ENCODE assay signal across 8 mouse cellular contexts in genomic region chr14:26376652-26377051, GRCm38 (mm10).
DNase-seq lines count a peak whose midpoint lies in the region; ATAC-seq and TF ChIP-seq lines count a peak whose summit lies in the region.

No protein-coding gene starts in this region.

- no peak overlapping the region for H3K4me3 ChIP-seq in intestine, postnatal 0 days (ENCODE audit: low read depth, low read length)
- H3K4me3 ChIP-seq in intestine, embryonic 16.5 days (ENCODE audit: low read length), result no peak overlapping the region
- no peak overlapping the region for H3K4me3 ChIP-seq in limb, embryonic 14.5 days (replicated peaks; ENCODE audit: low read length)

- no peak overlapping the region for H3K4me2 ChIP-seq in intestine, postnatal 0 days (replicated peaks; ENCODE audit: low read depth)
- no peak overlapping the region for H3K4me2 ChIP-seq in intestine, embryonic 16.5 days (ENCODE audit: low read depth, low read length)
- H3K4me2 ChIP-seq in limb, embryonic 14.5 days (replicated peaks; ENCODE audit: low read depth, low read length, severe bottlenecking), result no peak overlapping the region

- peak; percentile 94 for TF ChIP-seq CTCF in intestine, postnatal 0 days (IDR thresholded peaks at IDR 0.05; ENCODE audit: low read depth)

- H3K9me3 ChIP-seq in intestine, postnatal 0 days (ENCODE audit: control insufficient read depth), result no peaks in the 10 kb centered on the region
- H3K9me3 ChIP-seq in intestine, embryonic 16.5 days (ENCODE audit: control insufficient read depth, low read length), result no peaks in the 10 kb centered on the region
- no peaks in the 10 kb centered on the region for H3K9me3 ChIP-seq in limb, embryonic 14.5 days (ENCODE audit: control insufficient read depth, low read length)

- no peak overlapping the region for H3K9ac ChIP-seq in intestine, postnatal 0 days (ENCODE audit: low read depth, low read length)
- no peak overlapping the region for H3K9ac ChIP-seq in intestine, embryonic 16.5 days (ENCODE audit: low read depth, low read length)
- H3K9ac ChIP-seq in limb, embryonic 14.5 days (ENCODE audit: low read depth, low read length, severe bottlenecking), result no peak overlapping the region

- 6% methylated on average over 2 of the region's 2 CpGs for WGBS in intestine, postnatal 0 days
- 1% methylated on average over 2 of the region's 2 CpGs for WGBS in intestine, embryonic 16.5 days
- 5% methylated on average over 2 of the region's 2 CpGs for WGBS in limb, embryonic 14.5 days

- no peaks in the 10 kb centered on the region for H3K4me1 ChIP-seq in intestine, postnatal 0 days (replicated peaks; ENCODE audit: control insufficient read depth, insufficient read depth, low read length)
- H3K4me1 ChIP-seq in intestine, embryonic 16.5 days (ENCODE audit: control insufficient read depth, insufficient read depth, low read length), result no peaks in the 10 kb centered on the region
- H3K4me1 ChIP-seq in limb, embryonic 14.5 days (ENCODE audit: control insufficient read depth, insufficient read depth, low read length), result no peaks in the 10 kb centered on the region

- H3K36me3 ChIP-seq in intestine, postnatal 0 days (ENCODE audit: control insufficient read depth, insufficient read depth), result no peaks in the 10 kb centered on the region
- no peaks in the 10 kb centered on the region for H3K36me3 ChIP-seq in intestine, embryonic 16.5 days (ENCODE audit: control insufficient read depth, insufficient read depth, low read length)
- H3K36me3 ChIP-seq in limb, embryonic 14.5 days (ENCODE audit: control insufficient read depth, insufficient read depth, low read length), result no peaks in the 10 kb centered on the region

- no peak overlapping the region for H3K27ac ChIP-seq in intestine, postnatal 0 days (ENCODE audit: low read depth, low read length)
- H3K27ac ChIP-seq in intestine, embryonic 16.5 days (ENCODE audit: low read length), result no peak overlapping the region
- no peak overlapping the region for H3K27ac ChIP-seq in limb, embryonic 14.5 days (replicated peaks; ENCODE audit: low read depth, low read length)

- peak; percentile 81 for DNase-seq in ZHBTc4 (ENCODE audit: low read depth, low spot score)
- DNase-seq in embryo, embryonic 10.5 days (ENCODE audit: low spot score), result peak; percentile 89
- peak; percentile 56 for DNase-seq in hindlimb bud, embryonic 11.5 days (ENCODE audit: extremely low spot score, low read depth, low spot score)
- DNase-seq in limb, embryonic 14.5 days (ENCODE audit: low spot score), result peak; percentile 58
- DNase-seq in retina, embryonic 14.5 days (ENCODE audit: low spot score), result peak; percentile 87
- peak; percentile 84 for DNase-seq in thymus, postnatal 4 days

- no peaks in the 10 kb centered on the region for H3K27me3 ChIP-seq in intestine, postnatal 0 days (replicated peaks; ENCODE audit: control insufficient read depth, insufficient read depth, low read length)
- no peaks in the 10 kb centered on the region for H3K27me3 ChIP-seq in intestine, embryonic 16.5 days (replicated peaks; ENCODE audit: control insufficient read depth, insufficient read depth, low read length)
- H3K27me3 ChIP-seq in limb, embryonic 14.5 days (ENCODE audit: control insufficient read depth, insufficient read depth, low read length), result no peaks in the 10 kb centered on the region

- ATAC-seq in intestine, postnatal 0 days, result no peak
- no peak for ATAC-seq in intestine, embryonic 16.5 days
- no peak for ATAC-seq in limb, embryonic 14.5 days (ENCODE audit: low FRiP score, low read depth)

- no peak for TF ChIP-seq POLR2A in limb, embryonic 14.5 days (IDR thresholded peaks at IDR 0.05; ENCODE audit: borderline replicate concordance, extremely low read depth, insufficient read depth, insufficient read length)
